In genomic region chr15:96816997-96817570, GRCm38 (mm10) we compare ENCODE assay signal across 28 mouse cellular contexts.
DNase-seq lines count a peak whose midpoint lies in the region; ATAC-seq and TF ChIP-seq lines count a peak whose summit lies in the region.
"Had no signal": no experiment of that assay in that cellular context is flagged by ENCODE, and none has a peak within 500 bp of the region (broad histone marks: within the 10 kb centered on the region; RNA-seq: fewer than 3 reads in every experiment).

No protein-coding gene starts in this region.

- 0 out of 2 replicates have a peak, but pooled peaks have one; percentile 3 for TF ChIP-seq EP300 in lung, postnatal 0 days (IDR thresholded peaks at IDR 0.05)

- H3K4me3 ChIP-seq in kidney, adult 2 months (ENCODE audit: insufficient read depth, low read depth, low read length), result no peak overlapping the region
- H3K4me3 ChIP-seq in lung, postnatal 0 days (ENCODE audit: low read depth, low read length), result no peak overlapping the region
- H3K4me3 ChIP-seq in lung, adult 2 months (replicated peaks; ENCODE audit: extremely low read depth, low read depth, low read length), result no peak overlapping the region
- H3K4me3 ChIP-seq: embryonic facial prominence, embryonic 12.5 days; embryonic facial prominence, embryonic 15.5 days; gastrocnemius, adult 2 months; heart, adult 2 months; heart, embryonic 12.5 days; heart, embryonic 15.5 days had no signal

- no peaks in the 10 kb centered on the region for H3K9me3 ChIP-seq in lung, postnatal 0 days (ENCODE audit: low read length)
- H3K9me3 ChIP-seq: embryonic facial prominence, embryonic 12.5 days; embryonic facial prominence, embryonic 15.5 days had no signal

- no peaks in the 10 kb centered on the region for H3K4me1 ChIP-seq in kidney, adult 2 months (ENCODE audit: control insufficient read depth, insufficient read depth, low read length)
- H3K4me1 ChIP-seq in lung, postnatal 0 days (ENCODE audit: insufficient read depth, low read depth, low read length), result no peaks in the 10 kb centered on the region
- no peaks in the 10 kb centered on the region for H3K4me1 ChIP-seq in lung, adult 2 months (ENCODE audit: control insufficient read depth, insufficient read depth, low read length)
- H3K4me1 ChIP-seq: embryonic facial prominence, embryonic 12.5 days; embryonic facial prominence, embryonic 15.5 days; heart, embryonic 12.5 days had no signal

- no peaks in the 10 kb centered on the region for H3K36me3 ChIP-seq in kidney, adult 2 months (ENCODE audit: control insufficient read depth, insufficient read depth, low read length)
- H3K36me3 ChIP-seq in lung, postnatal 0 days (ENCODE audit: insufficient read depth, low read length), result no peaks in the 10 kb centered on the region
- H3K36me3 ChIP-seq: embryonic facial prominence, embryonic 12.5 days; embryonic facial prominence, embryonic 15.5 days; heart, embryonic 12.5 days; heart, embryonic 15.5 days had no signal

- no peak for TF ChIP-seq CTCF in kidney, adult 2 months (conservative IDR thresholded peaks at IDR 0.05; ENCODE audit: insufficient read depth, insufficient read length, low read depth, low read length)
- no peak for TF ChIP-seq CTCF in lung, postnatal 0 days (IDR thresholded peaks at IDR 0.05)
- TF ChIP-seq CTCF in lung, adult 2 months (IDR thresholded peaks at IDR 0.05; ENCODE audit: insufficient read depth, low read length), result no peak

- no peak overlapping the region for H3K9ac ChIP-seq in lung, postnatal 0 days (replicated peaks; ENCODE audit: low read depth)
- H3K9ac ChIP-seq: embryonic facial prominence, embryonic 12.5 days; embryonic facial prominence, embryonic 15.5 days; forebrain, postnatal 0 days; heart, embryonic 12.5 days; heart, embryonic 15.5 days; hindbrain, embryonic 14.5 days had no signal

- no peak for TF ChIP-seq POLR2A in kidney, adult 2 months (IDR thresholded peaks at IDR 0.05; ENCODE audit: low read depth, low read length)
- no peak for TF ChIP-seq POLR2A in lung, adult 2 months (IDR thresholded peaks at IDR 0.05; ENCODE audit: borderline replicate concordance, extremely low read depth, low read depth, low read length)

- WGBS in kidney, adult 2 months, result 70% methylated on average over 5 of the region's 5 CpGs
- WGBS in lung, postnatal 0 days, result 48% methylated on average over 5 of the region's 5 CpGs
- WGBS in lung, adult 2 months, result 43% methylated on average over 5 of the region's 5 CpGs

- H3K4me2 ChIP-seq in lung, postnatal 0 days (replicated peaks; ENCODE audit: low read depth, low read length), result no peak overlapping the region
- H3K4me2 ChIP-seq: embryonic facial prominence, embryonic 12.5 days; embryonic facial prominence, embryonic 15.5 days; heart, embryonic 12.5 days; heart, embryonic 15.5 days; hindbrain, embryonic 14.5 days had no signal

- peak; percentile 4 for DNase-seq in kidney, adult 2 months
- no peak for DNase-seq in kidney, adult 11 months
- DNase-seq in lung, postnatal 0 days (ENCODE audit: low spot score), result no peak
- no peak for DNase-seq in lung, adult 2 months
- DNase-seq in MEL-GATA-1-ER (ENCODE audit: extremely low read depth, low read depth), result peak; percentile 43
- DNase-seq in cerebellum, adult 18-20 months, result no peak
- no peak for DNase-seq in right cerebral cortex, postnatal 25 days
- DNase-seq: adrenal gland, adult 8-10 months; adrenal gland, postnatal 25 days; cerebellum, adult 11-12 months; cerebellum, adult 9-10 months; cerebellum, postnatal 14 days; forebrain, postnatal 0 days; gastrocnemius, adult 2 months; gastrocnemius, postnatal 14 days; heart, adult 2 months; heart, postnatal 10 days; heart, postnatal 36 days had no signal

- ATAC-seq in lung, postnatal 0 days, result no peak; the same call in 1 of the 2 replicates
- ATAC-seq: activated CD4-positive, CD25-positive, alpha-beta regulatory T cell, adult 4 months; forebrain, embryonic 14.5 days; forebrain, postnatal 0 days; hindbrain, postnatal 0 days; inflammation-experienced regulatory T-cells, adult 6 months; intestine, embryonic 16.5 days had no signal

- no peaks in the 10 kb centered on the region for H3K27me3 ChIP-seq in kidney, adult 2 months (replicated peaks; ENCODE audit: control insufficient read depth, insufficient read depth, low read length)
- H3K27me3 ChIP-seq in lung, postnatal 0 days (replicated peaks; ENCODE audit: insufficient read depth, low read length), result no peaks in the 10 kb centered on the region
- H3K27me3 ChIP-seq: embryonic facial prominence, embryonic 12.5 days; embryonic facial prominence, embryonic 15.5 days; heart, embryonic 12.5 days; heart, embryonic 15.5 days had no signal

- H3K27ac ChIP-seq in kidney, adult 2 months (ENCODE audit: insufficient read depth, low read depth, low read length), result no peak overlapping the region
- no peak overlapping the region for H3K27ac ChIP-seq in lung, postnatal 0 days (ENCODE audit: low read length)
- H3K27ac ChIP-seq: embryonic facial prominence, embryonic 12.5 days; embryonic facial prominence, embryonic 15.5 days; gastrocnemius, adult 2 months; heart, adult 2 months; heart, embryonic 15.5 days; hindbrain, embryonic 14.5 days; hindbrain, postnatal 0 days had no signal

Comparison
In these comparisons a context has a peak if more than half of its experiments do, and no peak if none do; other contexts are left out.
1. DNase-seq: peak in kidney, adult 2 months (single experiment) and MEL-GATA-1-ER (single experiment); none in kidney, adult 11 months (single experiment), lung, postnatal 0 days (single experiment), lung, adult 2 months (single experiment), cerebellum, adult 18-20 months (0 of 2) and right cerebral cortex, postnatal 25 days (single experiment).